Mouse (Mus musculus): Measurements from ENCODE around the gene Gm42742.

Gm42742 gene

GRCm38 (mm10) chr7:127020031-127020430 lies 866 bp downstream of the Gm42742 start:
- DNase-seq = peak; percentile 59

DNA sequence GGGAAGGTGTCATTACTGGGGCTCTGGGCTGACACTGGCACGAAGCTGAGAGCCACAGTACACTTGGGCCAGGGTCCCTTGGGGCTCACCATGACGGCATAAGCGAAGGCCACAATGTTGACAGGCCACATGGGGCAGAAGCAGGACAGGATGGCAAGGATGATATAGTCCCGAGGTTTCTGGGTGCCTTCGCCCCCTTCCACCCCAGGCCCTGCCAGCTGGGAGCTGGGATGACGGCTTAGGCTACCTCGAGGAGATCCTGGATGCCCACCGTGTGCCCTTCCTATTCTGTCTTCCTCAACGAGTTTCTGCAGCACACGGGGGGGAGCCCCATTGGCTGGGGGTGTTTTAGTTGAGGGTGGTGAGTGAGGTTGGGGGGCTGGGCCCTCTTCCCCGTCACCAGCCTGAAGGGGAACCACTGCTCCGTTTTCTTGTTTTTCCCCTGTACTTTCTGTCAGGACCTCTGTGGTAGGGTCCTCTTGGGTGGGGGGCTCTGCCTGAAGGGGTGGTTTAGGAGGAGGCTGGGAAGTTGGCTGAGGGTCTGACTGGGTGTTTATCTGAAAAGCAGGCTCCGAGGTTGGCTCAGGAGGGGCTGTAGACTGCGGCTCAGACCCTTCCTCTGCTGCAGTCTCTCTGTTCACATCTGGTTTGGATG lies 1.5 kb downstream of the Gm42742 start:
- peak; percentile 47 to 53 for DNase-seq

- peak; percentile 49 to 52 for DNase-seq
These were observed 2.2 kb downstream of the Gm42742 start for GRCm38 (mm10) chr7:127018416-127019305.

DNA sequence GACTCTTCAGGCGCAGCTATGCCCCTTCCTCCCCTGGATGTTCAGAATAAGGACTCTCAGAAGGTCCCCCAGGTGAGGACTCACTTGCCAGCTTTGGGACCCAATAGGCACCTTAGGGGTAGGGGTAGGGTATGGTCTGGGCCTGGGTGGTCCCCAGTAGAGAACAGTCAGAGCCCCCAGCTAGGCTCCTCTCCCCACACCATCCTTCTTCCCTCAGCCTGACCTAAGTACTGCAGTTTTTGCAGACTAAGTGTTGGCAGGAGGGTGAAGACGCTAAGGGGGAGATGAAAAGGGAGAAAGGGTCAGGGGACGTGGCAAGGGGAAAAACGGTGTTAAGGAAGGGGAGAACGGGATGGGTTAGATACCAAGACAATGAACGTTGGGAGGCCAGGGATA lies 2.9 kb downstream of the Gm42742 start:
- DNase-seq = peak; percentile 32 to 34

DNA sequence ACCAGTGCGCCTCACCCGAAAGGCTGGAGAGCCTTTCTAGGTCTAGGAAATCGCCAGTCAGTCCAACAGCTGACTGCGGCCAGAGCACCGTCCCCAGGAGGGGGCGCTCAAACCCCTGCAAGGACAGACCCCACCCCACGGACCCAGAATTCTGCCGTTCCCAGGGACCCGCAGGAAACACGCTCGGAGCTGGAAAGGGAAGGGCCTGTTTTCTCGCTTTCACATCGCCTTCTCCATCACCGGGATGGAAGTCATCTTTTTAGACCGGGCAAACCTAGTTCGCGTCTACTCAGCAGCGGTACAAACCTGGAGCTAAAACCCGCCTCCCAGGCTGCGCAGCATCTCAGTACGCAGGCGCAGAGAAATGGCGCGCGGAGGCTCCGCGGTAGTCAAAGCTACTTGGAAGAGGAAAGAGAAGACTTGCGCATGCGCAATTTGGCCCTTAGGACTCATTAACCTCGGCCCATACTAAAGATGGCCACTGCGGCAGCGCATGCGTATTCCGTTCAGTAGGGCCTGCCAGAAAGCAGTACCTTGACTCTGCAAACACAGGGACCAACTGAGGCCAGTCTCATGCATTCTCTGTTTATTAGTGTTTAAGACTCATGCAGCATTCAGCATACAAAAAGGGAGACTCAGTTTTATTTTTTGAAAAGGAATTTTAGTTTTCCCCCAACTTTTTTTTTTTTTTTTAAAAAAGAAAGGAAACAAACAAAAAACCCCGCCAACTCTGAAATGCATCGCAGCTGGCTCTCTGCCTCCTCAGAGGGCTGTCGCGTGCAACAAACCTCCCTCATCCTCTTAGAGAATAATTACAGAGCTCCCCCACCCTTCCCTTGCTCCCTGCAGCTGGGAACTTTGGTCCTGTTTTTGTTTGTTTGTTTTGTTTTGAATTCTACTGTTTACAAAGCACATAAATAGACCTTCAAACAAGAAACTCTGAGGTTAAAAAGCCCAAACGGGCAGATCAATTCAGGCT lies 3.6 kb downstream of the Gm42742 start, which contains the start of gene Pagr1a:
Gene Pagr1a, minus strand, starts transcription at position 382 of the 979 bp plus-strand sequence.
- DNase-seq = peak; percentile 97 to 98

GRCm38 (mm10) chr7:127016486-127016938 lies 4.4 kb downstream of the Gm42742 start:
- peak; percentile 78 to 80 for DNase-seq

DNA sequence TGATC lies 4.6 kb downstream of the Gm42742 start, which contains the start of gene Pagr1b:
Gene Pagr1b, minus strand, starts transcription at position 4 of the 5 bp plus-strand sequence.
- no peak for DNase-seq

DNA sequence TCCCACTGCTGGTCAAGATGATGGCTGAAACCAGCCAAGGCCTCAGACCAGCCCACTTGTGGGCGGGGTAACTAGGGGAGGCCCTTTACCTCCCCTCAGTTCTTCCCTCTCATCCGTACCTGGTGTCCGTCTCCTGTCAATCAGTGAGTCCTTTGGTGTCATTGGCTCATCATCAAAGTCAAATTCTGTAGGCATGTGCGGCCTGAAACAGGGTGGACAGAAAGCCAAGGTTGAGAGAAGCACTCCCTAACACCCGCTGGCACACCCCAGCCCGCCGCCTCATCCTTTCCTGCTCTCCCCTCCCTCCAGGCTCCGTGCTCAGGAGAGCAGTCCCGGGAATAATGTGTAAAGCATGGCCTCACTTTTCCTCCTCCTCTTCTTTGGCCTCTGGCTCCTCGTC lies 4.8 kb downstream of the Gm42742 start:
- peak in 1 of 2 experiments; percentile 74 for DNase-seq

- peak; percentile 32 to 42 for DNase-seq
These were observed 5.9 kb downstream of the Gm42742 start for GRCm38 (mm10) chr7:127014993-127015392.

DNA sequence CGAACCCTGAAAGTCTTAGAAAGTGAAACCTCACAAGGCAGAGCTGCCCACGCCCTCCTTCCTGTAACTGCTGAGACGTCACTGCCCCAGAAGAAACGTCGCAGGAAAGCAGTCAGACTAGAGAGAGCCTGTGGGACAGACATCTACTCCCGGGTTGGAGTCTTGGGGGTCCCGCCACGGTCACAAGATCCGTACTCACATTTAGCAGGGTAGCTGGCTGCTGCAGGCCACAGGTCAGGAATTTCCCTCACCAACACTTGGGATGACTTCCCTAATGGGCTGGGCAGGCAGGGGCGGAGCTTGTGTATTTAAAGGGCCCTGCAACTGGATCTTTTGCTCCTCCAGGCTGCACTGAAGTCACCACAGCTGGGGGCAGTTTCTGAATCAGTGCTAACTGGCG lies 6.6 kb downstream of the Gm42742 start, which contains the start of gene Mvp:
Gene Mvp, minus strand, starts transcription at position 302 of the 400 bp plus-strand sequence.
- peak; percentile 66 to 74 for DNase-seq

DNA sequence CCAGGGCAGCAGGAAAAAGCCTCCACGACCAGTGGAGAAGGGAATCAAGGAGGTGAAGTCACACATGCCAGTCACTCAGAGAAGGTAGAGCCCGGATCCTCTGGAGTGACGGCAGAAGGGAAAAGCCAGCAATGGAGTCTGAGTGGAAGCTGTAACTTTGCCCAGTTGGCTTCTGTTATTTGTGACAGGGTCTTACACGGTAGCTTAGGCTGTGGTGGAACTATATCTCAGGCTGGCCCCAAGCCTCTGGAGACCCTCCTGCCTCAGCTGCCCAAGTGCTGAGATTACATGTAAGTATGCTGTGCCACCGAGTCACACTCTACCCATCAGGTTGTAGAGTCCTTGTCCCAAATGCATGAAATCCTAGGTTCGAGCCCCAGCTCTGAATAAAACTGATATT lies 7.5 kb downstream of the Gm42742 start:
- DNase-seq = peak in 1 of 2 experiments; percentile 32

GRCm38 (mm10) chr7:127012845-127013244 lies 8.1 kb downstream of the Gm42742 start:
- peak in 1 of 2 experiments; percentile 44 for DNase-seq

GRCm38 (mm10) chr7:127012374-127012773 lies 8.5 kb downstream of the Gm42742 start:
- peak; percentile 38 to 49 for DNase-seq

GRCm38 (mm10) chr7:127011717-127012116 lies 9.2 kb downstream of the Gm42742 start:
- DNase-seq = peak in 1 of 2 experiments; percentile 45

DNA sequence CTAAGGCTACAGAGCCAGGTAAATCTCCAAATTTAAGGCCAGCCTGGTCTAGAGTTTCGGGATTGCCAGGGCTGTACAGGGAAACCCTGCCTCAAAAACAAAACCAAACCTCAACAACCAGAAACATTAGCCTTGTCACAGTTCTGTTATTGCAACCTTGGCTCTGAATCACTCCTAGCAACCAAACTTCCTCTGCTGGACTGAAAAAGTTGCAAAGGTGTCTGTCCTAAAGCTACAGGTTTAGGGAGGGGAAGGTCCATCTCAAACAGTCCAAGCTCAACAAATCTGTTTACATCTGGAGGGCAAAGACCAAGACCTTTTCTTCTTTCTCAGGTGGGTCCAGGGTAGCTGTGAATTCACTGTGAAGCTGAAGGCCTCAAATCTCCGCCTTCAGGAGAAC lies 9.8 kb downstream of the Gm42742 start:
- no peak for DNase-seq

DNA sequence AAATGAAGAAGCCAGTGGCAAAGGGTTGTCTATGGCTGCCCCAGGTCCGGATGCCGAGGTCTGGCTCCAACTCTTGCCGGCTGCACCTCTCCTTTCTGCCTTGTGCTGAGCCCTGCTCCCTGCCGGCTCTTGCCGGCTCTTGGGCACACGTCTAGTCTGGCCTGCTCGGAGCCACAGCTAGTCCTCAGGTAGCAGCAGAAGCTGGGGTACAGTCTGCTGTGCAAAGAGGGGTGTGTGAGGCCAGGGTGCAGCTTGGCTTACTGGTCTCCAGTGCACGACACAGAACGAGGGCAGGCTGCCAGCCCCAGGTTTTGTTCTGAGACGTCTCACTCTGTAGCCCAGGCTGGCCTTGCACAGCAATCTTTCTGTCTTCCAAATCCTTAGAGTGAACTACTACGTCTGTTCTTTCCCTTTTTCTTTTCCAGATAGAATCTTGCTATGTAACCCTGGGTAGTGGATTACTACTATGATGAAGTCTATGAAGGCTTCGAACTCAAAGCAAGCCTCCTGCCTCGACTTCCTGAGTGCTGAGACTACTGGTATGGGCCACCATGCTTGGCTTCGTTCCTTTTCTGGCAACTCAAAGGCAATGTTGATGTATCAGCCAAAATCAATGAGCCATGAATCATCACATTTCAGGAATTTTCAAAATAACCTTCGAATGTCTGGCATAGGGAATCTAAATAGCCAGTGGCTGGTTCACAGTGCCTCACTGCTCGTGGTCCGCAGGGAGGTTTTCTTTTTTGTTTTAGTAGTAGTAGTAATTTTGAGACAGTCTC lies 11.4 kb downstream of the Gm42742 start:
- peak; percentile 75 to 78 for DNase-seq

DNA sequence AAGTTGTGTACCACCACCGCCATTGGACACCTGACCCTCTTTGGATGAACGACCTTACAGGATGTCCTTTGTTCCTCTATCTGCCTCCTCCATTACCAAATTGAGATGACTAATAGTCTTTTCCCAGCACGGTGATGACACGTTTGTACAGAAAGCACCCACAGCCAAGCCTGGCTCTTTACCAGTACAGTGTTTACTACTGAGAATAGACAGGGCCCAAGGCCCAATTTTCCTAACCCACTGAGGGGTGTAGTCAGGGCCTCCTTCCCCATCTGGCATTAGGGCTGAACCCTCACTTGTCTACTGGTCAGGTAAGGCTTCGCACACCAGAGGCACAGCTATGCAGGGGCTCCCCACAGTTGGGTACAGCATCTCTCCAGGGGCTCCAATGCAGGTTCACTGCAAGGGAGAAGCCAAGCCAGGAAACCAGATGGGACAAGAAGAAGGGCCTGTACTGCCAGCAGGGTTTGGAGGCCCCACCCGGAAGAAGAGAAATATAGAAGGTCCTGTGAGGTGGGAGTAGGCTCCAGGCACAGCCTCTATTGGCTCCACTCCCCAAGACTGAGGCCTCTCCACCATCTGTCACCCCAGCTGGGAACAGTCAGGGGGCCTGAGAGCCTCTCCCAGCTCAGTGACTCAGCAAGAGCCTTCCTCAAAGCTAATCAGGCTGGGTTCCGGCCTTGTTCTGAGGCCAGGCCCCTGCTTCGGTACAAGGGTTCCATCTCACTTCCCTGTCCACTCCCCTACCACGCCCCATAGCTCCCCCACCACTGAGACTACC lies 12.5 kb downstream of the Gm42742 start:
- peak; percentile 97 to 98 for DNase-seq

GRCm38 (mm10) chr7:127007313-127008024 lies 13.4 kb downstream of the Gm42742 start:
- peak; percentile 46 to 53 for DNase-seq

GRCm38 (mm10) chr7:127004122-127004875 lies 16.6 kb downstream of the Gm42742 start:
- DNase-seq = no peak

DNA sequence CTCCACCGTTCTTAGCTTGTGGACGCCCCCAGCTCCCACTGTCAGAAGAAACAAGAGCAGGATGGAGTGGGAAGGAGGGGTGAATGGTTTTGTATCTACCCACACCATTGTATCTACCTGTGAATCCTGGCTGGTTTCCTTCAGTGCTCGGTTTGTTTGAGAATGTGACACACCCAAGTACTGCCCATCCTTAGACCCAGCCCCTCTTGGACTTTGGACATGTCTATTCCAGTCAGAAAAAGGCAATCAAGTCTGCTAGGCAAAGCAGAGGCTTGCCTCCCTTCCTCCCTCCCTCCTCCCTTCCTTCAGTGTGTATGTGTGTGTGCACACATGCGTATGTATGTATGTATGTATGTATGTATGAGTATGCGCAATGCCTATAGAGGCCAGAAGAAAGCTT lies 17.3 kb downstream of the Gm42742 start:
- DNase-seq = no peak

All from cerebellum, postnatal 25 days (tissue).